Mouse (Mus musculus): Measurements from ENCODE around the gene Prrc2b.

The Prrc2b gene

GRCm38 (mm10) chr2:32150924-32151659 lies at the start of gene Prrc2b:
Gene Prrc2b, plus strand, starts transcription at chr2:32151082.
- POLR2A ChIA-PET, result interaction anchor here in 3 of 4 experiments (1.0 to 30.9 kb wide), 16 partner anchors 9 to 112 kb away, joined by 3 to 1178 read pairs (median 6); no protein-coding TSS in a partner anchor
- CTCF ChIA-PET, result interaction anchor here in 1 of 4 experiments (1.0 kb wide), 1 partner anchor 41 kb away, joined by 3 read pairs; no protein-coding TSS in a partner anchor

DNA sequence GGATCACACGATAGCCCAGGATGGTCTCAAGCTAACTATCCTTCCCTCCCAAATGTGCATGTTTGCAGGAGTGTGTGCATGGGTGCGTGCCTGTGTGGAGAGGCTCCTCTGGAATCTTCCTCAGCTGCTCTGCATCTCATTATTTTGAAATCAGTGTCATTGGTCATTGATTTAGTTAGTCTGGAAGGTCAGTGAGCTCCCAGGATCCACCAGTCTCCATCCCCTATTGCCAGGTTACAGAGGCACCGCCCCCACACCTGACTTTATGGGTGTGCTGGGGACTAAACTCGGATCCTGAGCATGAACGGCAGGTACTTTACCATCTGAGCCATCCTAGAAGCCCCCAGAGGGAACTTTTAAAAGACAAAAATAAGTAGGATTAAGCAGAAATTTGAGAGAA lies 47.9 kb upstream of the Prrc2b start:
- CTCF ChIA-PET, result interaction anchor here in 1 of 4 experiments (0.8 to 1.1 kb wide), 2 partner anchors 180 to 302 kb away, joined by 3 read pairs; no protein-coding TSS in a partner anchor
- POLR2A ChIA-PET, result interaction anchor here in 2 of 4 experiments (0.5 to 2.2 kb wide), 15 partner anchors 13 to 402 kb away, joined by 3 to 9 read pairs (median 4); partner anchors contain the start of genes Fam78a (in 2 of the 2) and Swi5 (in 1 of the 2)

DNA sequence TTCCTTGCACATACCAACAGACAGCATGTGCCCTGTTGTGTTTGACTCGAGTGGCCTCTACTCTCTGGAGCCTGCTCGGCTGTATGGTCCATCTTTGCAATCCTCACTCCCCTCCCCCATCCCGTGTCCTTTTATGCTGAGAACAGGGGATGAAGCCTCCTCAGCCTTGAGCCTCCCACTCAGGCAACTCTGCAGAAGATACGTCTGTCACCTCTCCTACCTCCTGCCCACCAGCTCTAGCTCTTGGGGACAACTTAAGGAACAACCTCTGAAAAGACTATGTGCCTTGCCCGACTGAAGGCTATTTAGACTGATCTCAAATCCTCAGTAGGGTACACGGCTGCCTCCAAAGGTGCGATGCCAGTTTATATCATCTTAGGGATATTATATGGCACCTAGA lies 47.3 kb upstream of the Prrc2b start:
- ChIA-PET CTCF (interaction anchor here in 2 of 4 experiments (0.6 to 1.1 kb wide), 2 partner anchors 139 to 301 kb away, joined by 3 to 4 read pairs; no protein-coding TSS in a partner anchor), POLR2A (interaction anchor here in 2 of 4 experiments (0.6 to 2.2 kb wide), 11 partner anchors 13 to 184 kb away, joined by 3 to 9 read pairs (median 4); partner anchors contain the start of genes Fam78a (in 2 of the 2) and Swi5 (in 1 of the 2))

GRCm38 (mm10) chr2:32104122-32104521 lies 46.8 kb upstream of the Prrc2b start:
- POLR2A ChIA-PET, result interaction anchor here in 2 of 4 experiments (1.1 to 2.2 kb wide), 5 partner anchors 20 to 202 kb away, joined by 3 to 9 read pairs (median 4); partner anchors contain the start of gene Fam78a (in 1 of the 2)
- CTCF ChIA-PET, result interaction anchor here in 3 of 4 experiments (0.5 to 0.7 kb wide), 3 partner anchors 16 to 139 kb away, joined by 3 to 4 read pairs (median 3); no protein-coding TSS in a partner anchor

- ChIA-PET POLR2A (interaction anchor here in 1 of 4 experiments (1.3 to 1.8 kb wide), 2 partner anchors 10 to 203 kb away, joined by 3 to 4 read pairs; partner anchors contain the start of gene Plpp7), CTCF (interaction anchor here in 1 of 4 experiments (0.6 kb wide), 1 partner anchor 372 kb away, joined by 3 read pairs; no protein-coding TSS in a partner anchor)
Observed at GRCm38 (mm10) chr2:32105117-32105913, 45.6 kb upstream of the Prrc2b start.

- ChIA-PET CTCF (no interaction called here), POLR2A (interaction anchor here in 2 of 4 experiments (1.2 to 1.8 kb wide), 3 partner anchors 10 to 99 kb away, joined by 3 to 4 read pairs (median 4); partner anchors contain the start of gene Plpp7 (in 1 of the 2))
Observed at GRCm38 (mm10) chr2:32105930-32106329, 45.0 kb upstream of the Prrc2b start.

GRCm38 (mm10) chr2:32111268-32111667 lies 39.6 kb upstream of the Prrc2b start:
- CTCF ChIA-PET, result interaction anchor here in 2 of 4 experiments (0.6 kb wide), 2 partner anchors 119 to 215 kb away, joined by 3 to 5 read pairs; no protein-coding TSS in a partner anchor
- POLR2A ChIA-PET, result interaction anchor here in 1 of 4 experiments (0.6 to 0.9 kb wide), 2 partner anchors 18 to 370 kb away, joined by 3 to 5 read pairs; no protein-coding TSS in a partner anchor

GRCm38 (mm10) chr2:32112548-32112947 lies 38.3 kb upstream of the Prrc2b start:
- ChIA-PET POLR2A (interaction anchor here in 1 of 4 experiments (0.6 kb wide), 1 partner anchor 19 kb away, joined by 4 read pairs; no protein-coding TSS in a partner anchor), CTCF (no interaction called here)

DNA sequence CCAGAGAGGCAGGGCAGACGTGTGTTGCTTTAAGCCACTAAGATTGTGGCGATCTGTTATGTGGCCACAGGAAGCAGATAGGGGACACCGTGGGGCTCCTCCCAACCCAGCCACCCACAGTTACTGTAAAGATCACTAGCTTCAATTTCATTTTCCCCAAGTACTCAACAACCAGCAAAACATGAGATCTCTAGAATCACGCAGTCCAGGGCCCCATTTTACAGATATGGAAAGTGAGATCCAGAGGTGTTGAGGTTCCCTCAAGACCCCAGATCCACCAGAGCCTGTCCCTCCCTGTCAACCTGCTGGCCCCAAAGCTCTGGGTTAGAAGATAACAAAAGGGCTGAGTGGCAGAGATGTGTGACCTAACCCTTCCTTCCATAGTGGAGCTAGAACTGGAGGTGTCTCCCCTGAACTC lies 35.0 kb upstream of the Prrc2b start:
- ChIA-PET CTCF (no interaction called here), POLR2A (interaction anchor here in 1 of 4 experiments (0.6 to 1.0 kb wide), 2 partner anchors 13 kb away, joined by 3 read pairs; no protein-coding TSS in a partner anchor)

DNA sequence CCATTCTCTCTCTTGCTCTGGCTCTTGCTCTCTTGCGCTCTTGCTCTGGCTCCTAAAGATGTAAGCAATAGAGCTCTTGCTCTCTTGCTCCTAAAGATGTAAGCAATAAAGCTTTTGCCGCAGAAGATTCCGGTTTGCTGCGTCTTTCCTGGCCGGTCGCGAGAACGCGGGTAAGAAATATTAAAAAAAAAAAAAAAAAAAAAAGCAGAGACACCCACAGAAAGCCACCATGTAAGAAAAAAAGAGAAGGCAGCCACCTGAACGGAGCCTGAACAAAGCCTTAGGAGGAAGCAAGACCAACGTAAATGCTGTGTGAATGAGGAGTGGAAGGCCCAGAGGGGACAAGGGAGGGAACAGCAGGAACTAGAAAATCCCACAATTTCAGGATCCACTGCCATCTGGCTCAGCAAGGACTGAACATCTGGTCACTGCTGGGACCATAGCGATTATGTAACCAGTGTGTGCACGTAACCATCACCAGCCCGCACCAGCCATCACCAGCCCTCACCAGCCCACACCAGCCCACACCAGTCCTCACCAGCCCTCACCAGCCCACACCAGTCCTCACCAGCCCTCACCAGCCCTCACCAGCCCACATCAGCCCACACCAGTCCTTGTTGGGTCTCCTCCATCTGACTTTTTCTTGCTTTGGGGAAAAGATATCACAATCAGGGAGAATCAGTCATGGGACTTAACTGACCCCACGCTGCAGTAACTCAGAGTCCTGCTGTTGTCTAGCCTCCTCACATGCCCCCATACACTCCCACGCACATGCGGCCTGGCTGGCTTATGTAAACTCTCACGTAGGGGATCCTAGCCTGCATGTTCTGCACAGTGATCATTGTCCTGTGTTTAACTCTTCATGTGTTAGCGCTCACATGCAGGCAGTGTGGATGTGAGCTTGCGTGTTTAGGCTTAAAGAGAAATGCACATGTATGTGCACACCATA lies 30.8 kb upstream of the Prrc2b start:
- CTCF ChIA-PET, result interaction anchor here in 1 of 4 experiments (0.7 kb wide), 1 partner anchor 739 kb away, joined by 6 read pairs; no protein-coding TSS in a partner anchor
- POLR2A ChIA-PET, result interaction anchor here in 1 of 4 experiments (0.7 kb wide), 2 partner anchors 9 to 196 kb away, joined by 3 to 9 read pairs; no protein-coding TSS in a partner anchor

DNA sequence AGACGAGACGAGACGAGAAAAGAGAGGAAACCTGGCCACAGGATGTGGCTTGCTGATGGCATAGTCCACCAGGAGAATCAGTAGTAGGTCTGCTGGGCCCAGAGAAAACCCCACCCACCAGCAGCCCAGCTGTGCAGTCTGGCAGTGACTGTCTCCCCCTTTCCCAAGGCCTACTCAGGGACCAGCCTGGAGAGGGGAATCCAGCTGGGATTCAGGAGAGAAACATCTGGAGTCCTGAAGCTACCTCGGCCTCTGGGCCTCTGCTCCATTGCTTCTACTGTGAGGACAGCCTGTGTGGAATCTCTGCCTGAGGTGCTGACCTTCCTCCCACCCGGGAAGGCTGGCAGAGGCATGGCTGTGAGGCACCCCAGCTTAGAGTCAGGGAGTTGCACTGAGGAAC lies 29.7 kb upstream of the Prrc2b start:
- ChIA-PET POLR2A (no interaction called here), CTCF (interaction anchor here in 1 of 4 experiments (0.6 kb wide), 1 partner anchor 10 kb away, joined by 4 read pairs; no protein-coding TSS in a partner anchor)

- POLR2A ChIA-PET, result interaction anchor here in 2 of 4 experiments (0.6 to 0.8 kb wide), 4 partner anchors 40 to 184 kb away, joined by 3 to 4 read pairs (median 4); no protein-coding TSS in a partner anchor
- CTCF ChIA-PET, result interaction anchor here in 1 of 4 experiments (0.6 kb wide), 1 partner anchor 9 kb away, joined by 4 read pairs; no protein-coding TSS in a partner anchor
Observed at GRCm38 (mm10) chr2:32121785-32122184, 29.1 kb upstream of the Prrc2b start.

GRCm38 (mm10) chr2:32127653-32128535 lies 23.0 kb upstream of the Prrc2b start:
- POLR2A ChIA-PET, result interaction anchor here in 2 of 4 experiments (0.6 to 2.1 kb wide), 9 partner anchors 12 to 343 kb away, joined by 3 to 6 read pairs (median 4); no protein-coding TSS in a partner anchor
- CTCF ChIA-PET, result interaction anchor here (0.6 to 1.8 kb wide), 6 partner anchors 10 to 897 kb away, joined by 3 to 9 read pairs (median 4); no protein-coding TSS in a partner anchor

DNA sequence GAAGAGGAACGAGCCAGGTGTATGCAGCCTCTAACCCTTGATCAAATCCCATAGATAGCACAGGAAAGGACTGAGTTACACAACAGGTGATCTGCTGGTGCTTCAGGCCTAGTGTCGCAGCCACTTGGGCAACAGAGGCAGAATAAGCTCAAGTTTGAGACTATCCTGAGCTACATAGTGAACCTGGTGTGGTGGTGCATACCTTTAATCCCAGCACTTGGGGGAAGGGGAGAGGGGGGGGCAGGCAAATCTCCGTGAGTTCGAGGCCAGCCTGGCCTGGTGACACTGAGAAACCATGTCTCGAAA lies 22.4 kb upstream of the Prrc2b start:
- POLR2A ChIA-PET, result interaction anchor here in 2 of 4 experiments (0.6 to 2.1 kb wide), 11 partner anchors 10 to 344 kb away, joined by 3 to 6 read pairs (median 4); no protein-coding TSS in a partner anchor
- CTCF ChIA-PET, result interaction anchor here (0.6 to 1.8 kb wide), 6 partner anchors 9 to 898 kb away, joined by 3 to 9 read pairs (median 4); no protein-coding TSS in a partner anchor

DNA sequence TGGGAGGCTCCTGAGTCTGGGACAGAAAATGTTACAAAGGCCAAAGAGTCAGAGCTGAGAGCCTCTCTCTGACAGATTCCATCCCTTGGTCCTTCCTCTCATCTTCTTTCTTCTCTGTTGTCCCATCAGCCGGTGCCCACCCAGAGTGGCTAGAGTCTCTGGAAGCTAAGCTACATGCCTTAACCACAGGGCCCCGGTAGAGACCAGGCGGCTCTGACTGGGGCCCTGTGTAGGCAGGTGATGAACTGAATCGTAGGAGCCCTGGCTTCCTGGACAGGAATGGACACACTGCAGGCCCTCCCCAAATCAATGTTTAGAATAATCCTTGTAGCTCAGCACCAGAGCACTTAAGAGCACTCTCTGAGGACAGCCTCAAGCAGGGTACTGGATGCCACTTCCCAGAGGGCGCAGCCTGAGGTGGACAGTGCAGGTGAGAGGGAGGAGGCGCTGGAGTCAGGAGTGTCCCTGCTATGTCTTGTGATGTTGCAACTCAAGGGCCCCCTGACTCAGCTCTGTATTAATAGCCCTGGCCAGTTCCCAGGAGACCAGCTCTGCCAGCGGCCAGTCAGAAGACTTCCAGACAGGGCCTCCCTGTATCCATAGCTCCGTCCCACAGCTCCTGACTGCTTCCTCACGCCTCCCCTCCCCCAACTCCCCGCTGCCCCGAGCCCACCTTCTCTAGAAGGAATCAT lies 21.4 kb upstream of the Prrc2b start:
- ChIA-PET POLR2A (interaction anchor here in 3 of 4 experiments (0.6 to 2.1 kb wide), 12 partner anchors 8 to 96 kb away, joined by 3 to 6 read pairs (median 4); no protein-coding TSS in a partner anchor), CTCF (interaction anchor here in 2 of 4 experiments (0.6 to 1.4 kb wide), 6 partner anchors 17 to 275 kb away, joined by 3 to 9 read pairs (median 3); no protein-coding TSS in a partner anchor)

Measured in embryonic stem cell, embryonic (primary cell).